ENCODE assay signal across 8 mouse cellular contexts in the genomic region with DNA sequence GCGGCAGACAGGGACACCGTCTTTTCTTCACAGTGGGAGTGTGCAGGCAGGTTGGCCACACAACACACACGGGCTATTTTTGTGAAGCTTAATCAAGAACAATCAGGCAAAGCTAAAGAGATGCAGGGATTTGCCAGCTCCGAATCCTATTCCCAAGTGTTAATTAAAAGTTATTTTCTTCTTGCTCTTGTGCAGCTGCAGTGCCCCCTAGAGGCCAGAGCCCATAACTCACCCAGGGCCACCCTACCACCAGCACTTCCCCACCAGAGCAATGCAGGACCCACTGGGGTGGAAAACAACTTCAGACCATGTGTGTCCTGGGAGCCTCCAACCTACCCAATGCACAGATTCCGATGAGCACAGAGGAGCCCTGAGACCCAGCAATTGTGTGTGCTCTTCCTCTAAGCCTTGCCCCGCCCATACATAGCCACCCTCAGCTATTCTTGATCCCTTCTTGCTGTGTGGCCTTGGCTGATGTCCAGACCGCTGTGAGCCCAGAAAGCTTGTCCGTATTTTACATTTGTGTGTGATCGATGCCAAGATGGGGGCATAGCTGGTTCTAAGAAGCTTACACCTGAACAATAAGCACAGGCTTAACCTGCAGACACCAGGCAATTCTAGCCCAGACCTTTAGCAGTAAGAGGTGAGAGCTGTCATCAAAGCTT.
DNase-seq lines count a peak whose midpoint lies in the region; ATAC-seq and TF ChIP-seq lines count a peak whose summit lies in the region.

No protein-coding gene starts in this region.

- H3K4me2 ChIP-seq in hindbrain, embryonic 11.5 days (replicated peaks; ENCODE audit: low read depth, low read length), result no peak overlapping the region
- H3K4me2 ChIP-seq in hindbrain, embryonic 14.5 days (replicated peaks), result no peak overlapping the region

- H3K4me3 ChIP-seq in hindbrain, embryonic 11.5 days (ENCODE audit: low read depth, low read length), result no peak overlapping the region
- H3K4me3 ChIP-seq in hindbrain, embryonic 14.5 days (replicated peaks; ENCODE audit: low read length), result no peak overlapping the region
- H3K4me3 ChIP-seq in MEL (ENCODE audit: control insufficient read depth in 1 of 2, insufficient read depth in 1 of 2, low read depth in 2 of 2, low read length in 2 of 2), result no peak overlapping the region
- H3K4me3 ChIP-seq in layer of hippocampus, adult 2 months, result no peak overlapping the region

- peak; percentile 59 to 80 (median 61) for TF ChIP-seq CTCF in MEL (IDR thresholded peaks at IDR 0.05 in 2 of 3, conservative IDR thresholded peaks at IDR 0.05 in 1 of 3; ENCODE audit: control insufficient read depth in 1 of 3, insufficient read depth in 1 of 3, low read depth in 2 of 3, low read length in 3 of 3, poor library complexity in 1 of 3, severe bottlenecking in 1 of 3)
- peak; percentile 92 for TF ChIP-seq CTCF in layer of hippocampus, adult 2 months (conservative IDR thresholded peaks at IDR 0.05)

- no peaks in the 10 kb centered on the region for H3K36me3 ChIP-seq in hindbrain, embryonic 11.5 days (ENCODE audit: control insufficient read depth, insufficient read depth, low read length)
- no peaks in the 10 kb centered on the region for H3K36me3 ChIP-seq in hindbrain, embryonic 14.5 days (replicated peaks; ENCODE audit: control insufficient read depth, insufficient read depth)
- H3K36me3 ChIP-seq in MEL (ENCODE audit: control insufficient read depth in 1 of 2, insufficient read depth in 2 of 2, low read length in 2 of 2), result no peaks in the 10 kb centered on the region

- 71% methylated on average over 9 of the region's 9 CpGs for WGBS in hindbrain, embryonic 11.5 days
- WGBS in hindbrain, embryonic 14.5 days, result 66% methylated on average over 9 of the region's 9 CpGs

- TF ChIP-seq POLR2A in MEL (IDR thresholded peaks at IDR 0.05; ENCODE audit: control insufficient read depth in 1 of 2, insufficient read depth in 1 of 2, low read depth in 1 of 2, low read length in 2 of 2, poor library complexity in 1 of 2), result no peak

- no peak overlapping the region for H3K9ac ChIP-seq in hindbrain, embryonic 11.5 days (ENCODE audit: low read depth, low read length)
- no peak overlapping the region for H3K9ac ChIP-seq in hindbrain, embryonic 14.5 days
- no peak overlapping the region for H3K9ac ChIP-seq in MEL (ENCODE audit: control insufficient read depth, low read depth, low read length, poor library complexity, severe bottlenecking)

- TF ChIP-seq RAD21 in MEL (IDR thresholded peaks at IDR 0.05; ENCODE audit: low read depth, low read length), result peak; percentile 54

- no peak for ATAC-seq in hindbrain, embryonic 11.5 days (ENCODE audit: low FRiP score)
- no peak for ATAC-seq in hindbrain, embryonic 14.5 days (ENCODE audit: low FRiP score)

- peak; percentile 72 for DNase-seq in hindbrain, embryonic 11.5 days (ENCODE audit: low spot score)
- DNase-seq in hindbrain, embryonic 14.5 days (ENCODE audit: low spot score), result no peak
- peak; percentile 58 for DNase-seq in 416B (ENCODE audit: low read depth)
- DNase-seq in MEL (ENCODE audit: low read depth, low spot score), result peak; percentile 35
- peak; percentile 76 to 80 for DNase-seq in cerebellum, postnatal 10 days
- DNase-seq in layer of hippocampus, adult 2 months (ENCODE audit: low spot score in 2 of 2), result peak; percentile 34 to 76
- DNase-seq in naive thymus-derived CD4-positive, alpha-beta T cell, adult 2 months (ENCODE audit: low read depth), result peak; percentile 33
- DNase-seq in c-Kit-positive CD71-positive TER-119-positive erythroid progenitor cells, embryonic 14.5 days (ENCODE audit: low spot score), result no peak

- no peak overlapping the region for H3K27ac ChIP-seq in hindbrain, embryonic 11.5 days (ENCODE audit: low read depth, low read length)
- no peak overlapping the region for H3K27ac ChIP-seq in hindbrain, embryonic 14.5 days
- H3K27ac ChIP-seq in MEL (ENCODE audit: control insufficient read depth, low read depth, low read length), result no peak overlapping the region
- no peak overlapping the region for H3K27ac ChIP-seq in layer of hippocampus, adult 2 months

- no peaks in the 10 kb centered on the region for H3K27me3 ChIP-seq in hindbrain, embryonic 11.5 days (ENCODE audit: control insufficient read depth, insufficient read depth, low read length)
- no peaks in the 10 kb centered on the region for H3K27me3 ChIP-seq in hindbrain, embryonic 14.5 days (ENCODE audit: control insufficient read depth, insufficient read depth, low read length)
- H3K27me3 ChIP-seq in MEL (ENCODE audit: control insufficient read depth in 1 of 2, insufficient read depth in 2 of 2, low read length in 2 of 2), result no peaks in the 10 kb centered on the region

- H3K9me3 ChIP-seq in hindbrain, embryonic 11.5 days (ENCODE audit: control insufficient read depth, low read length), result no peaks in the 10 kb centered on the region
- no peaks in the 10 kb centered on the region for H3K9me3 ChIP-seq in hindbrain, embryonic 14.5 days (ENCODE audit: control insufficient read depth, low read length)
- H3K9me3 ChIP-seq in MEL (replicated peaks; ENCODE audit: insufficient read depth, low read length), result no peaks in the 10 kb centered on the region

- H3K79me2 ChIP-seq in MEL (ENCODE audit: control insufficient read depth, insufficient read depth, low read length, poor library complexity), result no peaks in the 10 kb centered on the region

- no peaks in the 10 kb centered on the region for H3K4me1 ChIP-seq in hindbrain, embryonic 11.5 days (replicated peaks; ENCODE audit: control insufficient read depth, insufficient read depth, low read length)
- no peaks in the 10 kb centered on the region for H3K4me1 ChIP-seq in hindbrain, embryonic 14.5 days (replicated peaks; ENCODE audit: control insufficient read depth, insufficient read depth, low read length)
- H3K4me1 ChIP-seq in MEL (ENCODE audit: control insufficient read depth in 1 of 2, insufficient read depth in 2 of 2, low read length in 2 of 2), result no peaks in the 10 kb centered on the region

- TF ChIP-seq EP300 in MEL (IDR thresholded peaks at IDR 0.05; ENCODE audit: low read depth in 1 of 2, low read length in 2 of 2), result no peak

TF ChIP-seq in MEL, 35 proteins besides CTCF, POLR2A, EP300 and RAD21:
- TF ChIP-seq ZC3H11A (IDR thresholded peaks at IDR 0.05; ENCODE audit: low read depth, low read length), result no peak
- TF ChIP-seq SMC3 (IDR thresholded peaks at IDR 0.05; ENCODE audit: low read depth, low read length), result peak; percentile 39; the same call in 1 of the 2 replicates
- no peak for TF ChIP-seq CHD2 (IDR thresholded peaks at IDR 0.05; ENCODE audit: low read length)
TF ChIP-seq in MEL: peak in this region for 1.

Comparison
In these comparisons a context has a peak if more than half of its experiments do, and no peak if none do; other contexts are left out.
1. DNase-seq: peak in hindbrain, embryonic 11.5 days (single experiment), 416B (single experiment), MEL (single experiment), cerebellum, postnatal 10 days (2 of 2), layer of hippocampus, adult 2 months (2 of 2) and naive thymus-derived CD4-positive, alpha-beta T cell, adult 2 months (single experiment); none in hindbrain, embryonic 14.5 days (single experiment) and c-Kit-positive CD71-positive TER-119-positive erythroid progenitor cells, embryonic 14.5 days (single experiment).